Mouse (Mus musculus) heart, postnatal 36 days (tissue): ENCODE results near the gene Spats1. TPM values are rescaled to one million over a fixed set of nuclear protein-coding genes. Genes with fewer than 3 reads are reported as not detected.

ENCODE experiments used
- total RNA-seq, 2 experiments: library from RNA; stranded (reverse); gene quantifications; 2 replicates each; pipeline ENCODE4 v1.2.3; 2021

Gene Spats1
- total RNA-seq, 2 experiments from 2014 or later = 0.27 TPM; not detected in 1

Other genes with a start within 250 kb of the Spats1 start
- gene Cdc5l, start 41.7 kb downstream of the Spats1 start, total RNA-seq = 10 to 100 TPM; 36.2 to 38.2 TPM
- gene Aars2, start 31.4 kb upstream of the Spats1 start, total RNA-seq = 10 to 100 TPM; 19.4 to 19.6 TPM
- not detected for gene Tcte1, start 48.0 kb upstream of the Spats1 start, total RNA-seq
- under 1 TPM in 1 of 2 experiments, not detected in 1; 0.08 TPM for gene Tmem151b, start 74.3 kb upstream of the Spats1 start, total RNA-seq
- 1 to 10 TPM; 1.4 to 1.5 TPM for gene Nfkbie, start 80.3 kb upstream of the Spats1 start, total RNA-seq
- gene Slc35b2, start 88.5 kb upstream of the Spats1 start, total RNA-seq = 10 to 100 TPM; 27.6 to 32.7 TPM
- gene Hsp90ab1, start 97.9 kb upstream of the Spats1 start, total RNA-seq = 1,000 to 10,000 TPM; 1,126 to 1,337 TPM
- 10 to 100 TPM; 66.7 to 73.5 TPM for gene Slc29a1, start 124.2 kb upstream of the Spats1 start, total RNA-seq
- not detected for gene Mymx, start 126.7 kb upstream of the Spats1 start, total RNA-seq
- gene Capn11, start 183.9 kb upstream of the Spats1 start, total RNA-seq = not detected
- gene Mrpl14, start 210.9 kb upstream of the Spats1 start, total RNA-seq = 100 to 1,000 TPM; 140 to 155 TPM
- gene Tmem63b, start 211.5 kb upstream of the Spats1 start, total RNA-seq = 10 to 100 TPM; 84.6 to 88.1 TPM